Mouse (Mus musculus) cortical plate, adult 2 months (tissue): ENCODE results near the gene Nlrc5.

Experiments
- CTCF ChIP-seq: fragments of 200-500 bp; IDR thresholded peaks from 2 replicates; pipeline ENCODE4 v1.5.1; 2011; ENCODE audit warnings: mild to moderate bottlenecking, control low read depth, low read length; ENCODE audit not compliant: insufficient read depth; ENCODE audit errors: extremely low read depth
- POLR2A ChIP-seq: fragments of 200-500 bp; IDR thresholded peaks from 2 replicates; pipeline ENCODE4 v1.6.1; 2011; ENCODE audit warnings: mild to moderate bottlenecking, low read length, control low read depth; ENCODE audit not compliant: insufficient read depth; ENCODE audit errors: extremely low read depth

DNA sequence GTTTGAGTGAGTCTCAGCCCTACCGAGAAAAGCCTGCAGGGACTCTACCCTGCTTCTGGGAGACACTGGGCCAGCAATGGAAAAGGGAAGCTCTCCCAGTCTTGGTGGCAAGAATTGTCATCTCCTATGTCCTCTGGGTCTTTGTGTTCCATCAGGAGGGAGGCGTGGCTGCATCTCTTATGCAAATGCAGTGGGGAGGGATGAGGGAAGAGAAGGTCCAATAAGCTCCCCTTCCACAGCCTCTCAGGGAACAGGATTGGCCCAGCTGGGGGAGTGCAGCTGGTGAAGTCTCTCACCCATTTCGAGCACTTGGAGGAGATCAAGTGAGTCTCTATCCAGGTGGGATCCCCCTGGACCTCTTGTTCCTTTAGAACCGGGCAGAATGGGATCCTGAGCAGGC, 87.3 kb downstream of the Nlrc5 start:
- TF ChIP-seq CTCF, result no peak
- no peak for TF ChIP-seq POLR2A
